Mouse (Mus musculus) kidney, postnatal 10 days (tissue): ENCODE data around the gene Sass6.
A peak's percentile ranks its signal among the peaks of the same experiment; 100 is the strongest.
"Not testable (repeated sequence)": the region's sequence is repeated elsewhere in the genome, so short reads cannot be mapped to it uniquely, and the experiment has no call there.

ENCODE experiments used
- DNase-seq: peaks from one replicate; pipeline ENCODE4 v3.0.0; 2021; ENCODE audit warnings: mixed read lengths

The Sass6 gene

GRCm38 (mm10) chr3:116632971-116633370 lies 38.2 kb downstream of the Sass6 start:
- DNase-seq, result no peak

GRCm38 (mm10) chr3:116634091-116634490 lies 39.3 kb downstream of the Sass6 start:
- no peak for DNase-seq

DNA sequence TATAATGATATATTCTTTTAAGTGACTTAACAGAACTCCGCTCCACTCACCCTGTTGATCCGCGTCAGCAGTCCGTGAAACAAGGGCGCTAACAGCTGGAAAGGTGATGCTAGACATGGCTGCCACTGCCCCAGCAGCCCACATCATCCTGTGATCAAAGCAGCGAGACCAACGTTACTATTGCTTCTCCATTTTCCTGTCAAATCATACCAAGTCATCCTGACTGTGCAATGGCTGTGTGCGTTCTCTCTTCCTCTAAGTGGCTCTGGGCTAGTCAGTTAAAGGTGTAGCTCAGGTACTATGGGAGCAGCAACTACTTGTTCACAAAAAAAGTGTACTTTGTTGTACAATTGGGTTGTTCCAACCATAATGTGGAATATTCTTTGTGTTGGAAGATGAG lies 40.1 kb downstream of the Sass6 start:
- DNase-seq, result no peak

DNA sequence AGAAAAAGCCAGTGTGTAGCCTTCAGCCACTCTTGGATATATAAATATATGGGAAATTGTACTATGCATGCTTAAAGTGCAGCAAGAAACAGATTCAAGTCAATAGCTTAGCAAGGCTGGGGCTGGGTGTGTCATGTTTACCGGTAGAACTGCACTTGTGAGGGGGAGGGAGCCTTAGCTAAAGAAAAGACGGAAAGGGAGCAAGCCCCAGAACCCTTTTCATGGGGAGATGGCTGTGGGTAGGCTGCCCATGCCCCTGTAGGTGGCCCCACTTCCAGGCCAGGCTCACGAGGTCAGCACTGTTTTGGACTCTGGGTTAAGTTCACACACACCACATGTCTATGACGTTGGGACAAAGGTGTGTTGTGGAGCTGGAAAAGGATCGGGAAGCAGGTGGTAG lies 41.0 kb downstream of the Sass6 start:
- no peak for DNase-seq

- no peak for DNase-seq
Measured at GRCm38 (mm10) chr3:116637693-116638476, 43.1 kb downstream of the Sass6 start.

DNA sequence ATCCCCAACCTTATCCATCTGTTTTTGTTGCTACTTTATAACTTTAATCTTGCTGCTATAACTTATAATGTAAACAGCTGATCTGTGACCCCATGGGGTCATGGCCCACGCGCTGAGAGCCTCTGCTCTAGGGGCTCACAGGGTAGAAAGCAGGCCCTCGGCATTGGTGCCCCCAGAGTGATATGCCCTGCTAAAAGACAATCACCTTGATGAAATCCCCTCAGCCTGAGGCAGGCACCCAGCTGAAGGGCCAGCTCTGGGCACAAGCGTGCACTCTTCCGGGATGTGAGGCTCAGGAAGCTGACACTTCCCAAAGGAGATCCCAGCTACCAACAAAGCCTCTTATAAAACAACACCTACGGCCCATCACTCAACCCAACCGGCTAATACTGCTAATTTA lies 43.8 kb downstream of the Sass6 start:
- DNase-seq, result no peak

DNA sequence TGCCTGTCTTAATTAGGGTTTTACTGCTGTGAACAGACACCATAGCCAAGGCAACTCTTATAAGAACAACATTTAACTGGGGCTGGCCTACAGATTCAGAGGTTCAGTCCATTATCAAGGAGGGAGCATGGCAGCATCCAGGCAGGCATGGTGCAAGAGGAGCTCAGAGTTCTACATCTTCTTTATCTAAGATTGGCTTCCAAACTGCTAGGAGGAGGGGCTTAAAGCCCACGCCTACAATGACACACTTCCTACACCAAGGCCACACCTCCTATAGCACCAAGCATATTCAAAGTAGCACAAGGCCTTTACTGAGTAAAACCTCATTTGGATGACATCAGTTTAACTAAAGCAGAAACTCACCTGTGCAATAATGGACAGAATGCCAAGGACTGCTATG lies 45.2 kb downstream of the Sass6 start:
- no peak for DNase-seq

- no peak for DNase-seq
Measured at GRCm38 (mm10) chr3:116641811-116642371, 47.1 kb downstream of the Sass6 start.

DNA sequence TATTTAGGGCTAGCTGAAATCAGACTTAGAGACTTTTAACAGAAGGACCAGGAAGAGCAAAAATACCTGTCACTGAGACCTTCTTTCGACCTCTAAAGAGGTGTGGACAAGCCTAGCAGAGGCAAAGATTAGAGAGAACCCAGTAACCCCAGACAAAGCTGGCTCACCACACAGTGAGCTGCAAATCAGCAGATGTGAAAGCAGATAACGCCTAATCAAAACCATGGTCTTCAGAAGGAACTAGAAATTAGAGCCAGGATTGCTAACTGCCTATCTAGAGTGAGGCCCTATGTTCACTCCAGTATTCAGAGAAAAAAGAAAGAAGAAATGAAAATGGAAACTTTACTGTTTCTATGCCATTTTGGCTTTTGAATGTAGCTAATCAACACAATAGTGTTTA lies 47.6 kb downstream of the Sass6 start:
- no peak for DNase-seq

DNA sequence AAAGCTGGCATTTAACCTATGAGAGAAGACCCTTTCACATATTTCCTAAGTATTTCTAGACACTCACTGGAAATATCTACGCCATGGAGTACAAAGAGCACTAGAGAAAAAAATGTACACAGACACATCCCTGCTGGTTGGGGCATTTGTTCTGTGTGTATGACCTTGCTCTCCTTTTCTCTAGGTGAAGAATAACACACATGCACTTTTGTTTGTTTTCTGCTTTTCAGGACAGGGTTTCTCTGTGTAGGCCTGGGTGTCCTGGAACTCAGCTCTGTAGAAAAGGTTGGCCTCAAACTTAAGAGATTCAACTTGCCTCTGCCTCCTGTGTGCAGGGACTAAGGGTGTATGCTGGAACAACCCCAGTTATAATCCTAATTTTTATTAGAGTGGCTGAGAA lies 51.6 kb downstream of the Sass6 start:
- DNase-seq, result no peak

GRCm38 (mm10) chr3:116648805-116649204 lies 54.0 kb downstream of the Sass6 start:
- no peak for DNase-seq

- no peak for DNase-seq
Measured at GRCm38 (mm10) chr3:116650698-116651097, 55.9 kb downstream of the Sass6 start.

- DNase-seq, result no peak
Measured at GRCm38 (mm10) chr3:116652033-116652446, 57.3 kb downstream of the Sass6 start.

- no peak for DNase-seq
Measured at GRCm38 (mm10) chr3:116653278-116653945, 58.6 kb downstream of the Sass6 start.

DNA sequence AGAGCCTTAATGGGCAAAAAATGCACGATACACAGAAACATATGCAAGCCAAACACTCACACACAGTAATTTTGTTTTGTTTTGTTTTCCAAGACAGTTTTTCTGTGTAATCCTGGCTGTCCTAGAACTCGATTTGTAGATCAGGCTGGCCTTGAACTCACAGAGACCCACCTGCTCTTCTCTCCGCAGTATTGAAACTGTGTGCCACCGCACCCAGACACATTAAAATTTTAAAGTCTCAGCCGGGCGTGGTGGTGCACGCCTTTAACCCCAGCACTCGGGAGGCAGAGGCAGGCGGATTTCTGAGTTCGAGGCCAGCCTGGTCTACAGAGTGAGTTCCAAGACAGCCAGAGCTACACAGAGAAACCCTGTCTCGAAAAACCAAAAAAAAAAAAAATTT lies 59.3 kb downstream of the Sass6 start:
- DNase-seq, result not testable (repeated sequence)

- no peak for DNase-seq
Measured at GRCm38 (mm10) chr3:116656184-116656965, 61.6 kb downstream of the Sass6 start.

- no peak for DNase-seq
Measured at GRCm38 (mm10) chr3:116658928-116659565, 64.3 kb downstream of the Sass6 start.

GRCm38 (mm10) chr3:116659856-116660430 lies 65.2 kb downstream of the Sass6 start:
- DNase-seq, result no peak

DNA sequence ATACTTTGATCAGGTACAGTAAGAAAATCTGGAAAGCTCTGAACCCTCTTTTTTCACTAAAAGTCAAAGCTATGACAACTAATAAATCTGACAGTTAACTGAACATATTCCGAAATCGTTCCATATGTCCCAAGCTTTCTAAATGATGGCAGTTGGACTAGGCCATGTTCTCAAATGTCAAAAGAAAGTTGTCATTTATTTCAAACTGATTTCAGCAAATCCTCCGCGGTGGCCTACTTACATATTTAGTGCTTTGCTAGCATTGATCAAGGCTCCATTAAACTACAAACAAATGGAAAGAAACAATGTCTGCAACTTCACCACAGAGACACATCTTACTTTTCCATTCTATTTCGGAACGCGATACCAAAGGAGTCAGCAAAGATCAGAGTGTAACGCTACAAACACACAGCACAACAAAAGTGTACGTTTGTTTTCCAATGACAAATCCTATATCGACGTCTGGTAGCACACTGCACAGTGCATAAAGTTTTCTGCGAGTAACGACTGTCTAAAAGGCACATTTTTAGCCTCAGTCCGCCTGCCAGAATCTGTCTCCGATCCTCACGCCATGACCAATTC lies 66.6 kb downstream of the Sass6 start:
- DNase-seq, result no peak

- DNase-seq, result no peak
Measured at GRCm38 (mm10) chr3:116661870-116662414, 67.2 kb downstream of the Sass6 start.

DNA sequence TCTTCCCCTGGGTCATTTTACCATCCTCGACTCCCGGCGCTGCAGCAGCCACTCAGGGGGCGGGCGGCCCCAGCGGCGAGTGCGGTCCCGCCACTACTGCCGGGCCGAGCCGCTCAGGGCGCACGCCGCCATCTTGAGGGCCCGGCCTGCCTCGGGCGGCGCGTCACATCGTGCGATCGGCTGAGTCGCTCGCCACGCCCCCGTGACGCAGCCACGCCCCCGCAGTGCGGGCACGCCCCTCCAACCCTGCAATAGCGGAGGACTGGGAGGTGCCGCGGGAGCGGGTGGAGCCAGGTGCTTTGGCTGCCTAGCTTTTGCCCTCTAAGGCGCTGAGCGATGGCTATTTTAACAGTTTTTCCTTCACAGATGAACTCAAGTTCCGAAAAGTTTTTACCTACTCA lies 67.7 kb downstream of the Sass6 start, which contains the start of gene Mfsd14a:
TSS of gene Mfsd14a (minus strand) at position 215 of the 401 bp plus-strand sequence.
- DNase-seq, result peak; percentile 100

- DNase-seq, result not testable (repeated sequence)
Measured at GRCm38 (mm10) chr3:116664281-116664680, 69.5 kb downstream of the Sass6 start.
